Mouse (Mus musculus): ENCODE data around the gene Ackr3. TPM values are rescaled to one million over a fixed set of nuclear protein-coding genes. Genes with fewer than 3 reads are reported as not detected.
A peak's percentile ranks its signal among the peaks of the same experiment; 100 is the strongest.

The Ackr3 gene
- polyA plus RNA-seq, 1 experiment from 2014 or later = 9.0 TPM

- no peak for ATAC-seq
- Histone ChIP-seq H3K36me3 (no peaks in the 10 kb centered on the region), H3K4me2 (peak overlapping the region; percentile 41), H3K27ac (no peak overlapping the region), H3K27me3 (replicated peaks) (peaks cover 72% of the 10 kb centered on the region), H3K4me1 (0 out of 2 replicates have a peak, but pooled peaks cover 3% of the 10 kb centered on the region), H3K9ac (peak overlapping the region; percentile 19; the same call in 1 of the 2 replicates), H3K9me3 (replicated peaks) (no peaks in the 10 kb centered on the region), H3K4me3 (peak overlapping the region; percentile 45)
- 57% methylated on average over 3 of the region's 3 CpGs for WGBS (ENCODE audit: insufficient replicate concordance)
Measured at GRCm38 (mm10) chr1:90206684-90207083, 2.9 kb downstream of the Ackr3 start.

- Histone ChIP-seq H3K4me3 (peak overlapping the region; percentile 45; the same call in 1 of the 2 replicates), H3K4me1 (0 out of 2 replicates have a peak, but pooled peaks cover 3% of the 10 kb centered on the region), H3K27me3 (replicated peaks) (peaks cover 66% of the 10 kb centered on the region), H3K4me2 (peak overlapping the region; percentile 41), H3K9me3 (replicated peaks) (no peaks in the 10 kb centered on the region), H3K27ac (no peak overlapping the region), H3K9ac (no peak overlapping the region), H3K36me3 (no peaks in the 10 kb centered on the region)
- ATAC-seq = no peak
- WGBS (ENCODE audit: insufficient replicate concordance) = 47% methylated on average over 6 of the region's 6 CpGs
Measured at GRCm38 (mm10) chr1:90207279-90207678, 3.5 kb downstream of the Ackr3 start.

DNA sequence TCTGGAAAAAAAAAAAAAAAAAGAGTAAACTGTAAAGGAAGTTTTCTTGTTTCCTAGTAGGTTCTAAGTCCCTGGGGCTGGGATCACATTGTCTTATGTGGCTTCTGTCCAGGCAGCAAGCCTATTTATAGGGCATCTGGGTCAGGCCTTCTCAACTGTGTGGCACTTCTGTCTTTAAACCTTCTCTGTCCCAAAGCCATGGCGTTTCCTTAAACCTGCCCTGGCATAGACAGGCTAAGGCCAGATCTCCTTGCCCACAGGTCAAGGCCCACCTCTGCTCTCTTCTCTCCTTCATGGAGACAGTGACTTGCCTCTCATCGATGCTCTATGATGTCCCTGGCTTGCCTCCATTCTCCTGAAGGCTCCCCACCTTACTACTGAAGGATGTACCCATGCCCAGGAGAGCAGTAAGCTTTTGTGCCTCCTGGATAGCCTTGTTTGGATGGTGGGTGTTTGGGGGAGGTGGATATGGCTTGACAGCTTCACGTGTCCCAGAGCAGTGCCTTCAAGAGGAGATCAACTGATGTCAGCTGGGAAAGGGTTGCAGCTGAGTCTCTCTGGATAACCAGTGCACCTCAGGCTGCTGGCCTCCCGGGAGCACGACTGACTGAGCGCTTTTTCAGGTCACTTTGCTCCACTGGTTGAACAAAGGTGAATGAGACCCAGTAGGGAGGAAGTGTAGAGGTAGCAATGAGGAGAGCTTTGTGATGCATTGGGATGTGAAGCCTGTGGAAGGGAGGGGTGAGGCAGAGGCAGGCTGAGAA lies 4.1 kb downstream of the Ackr3 start:
- H3K4me2 ChIP-seq = peak overlapping the region; percentile 33

DNA sequence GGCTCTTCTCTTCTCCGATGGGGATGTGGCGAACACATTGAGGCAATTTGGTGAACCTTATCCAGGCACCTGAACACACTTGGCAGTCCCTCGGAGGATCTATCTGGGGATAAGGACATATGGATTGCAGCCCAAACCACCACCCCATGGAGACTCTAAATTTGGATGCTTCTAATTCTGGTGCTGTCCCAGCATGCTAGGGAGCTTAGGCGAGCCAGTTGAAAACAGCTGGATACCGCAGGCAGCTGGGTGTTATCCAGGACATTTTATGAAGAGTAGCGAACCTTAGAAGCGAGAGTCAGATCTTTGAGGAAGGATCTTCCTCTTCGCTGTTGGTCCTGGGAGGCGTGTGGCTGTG lies 4.7 kb downstream of the Ackr3 start:
- ATAC-seq = no peak
- H3K27me3 ChIP-seq (replicated peaks) = peaks cover 54% of the 10 kb centered on the region
- H3K9me3 ChIP-seq (replicated peaks) = no peaks in the 10 kb centered on the region
- no peaks in the 10 kb centered on the region for H3K36me3 ChIP-seq
- H3K4me1 ChIP-seq = no peaks in the 10 kb centered on the region
- peak overlapping the region; percentile 33; the same call in 1 of the 2 replicates for H3K4me2 ChIP-seq
- H3K27ac ChIP-seq = no peak overlapping the region
- no peak overlapping the region for H3K9ac ChIP-seq
- H3K4me3 ChIP-seq = no peak overlapping the region
- WGBS (ENCODE audit: insufficient replicate concordance) = 64% methylated on average over 9 of the region's 9 CpGs

More for the DNA sequence above, 4.1 kb downstream of the Ackr3 start:
- no peaks in the 10 kb centered on the region for H3K4me1 ChIP-seq
- H3K36me3 ChIP-seq = no peaks in the 10 kb centered on the region
- peak overlapping the region; percentile 8; the same call in 1 of the 2 replicates for H3K4me3 ChIP-seq
- WGBS (ENCODE audit: insufficient replicate concordance) = 58% methylated on average over 6 of the region's 6 CpGs
- ATAC-seq = no peak
- 0 out of 2 replicates have a peak overlapping the region, but pooled peaks have one; percentile 36 for H3K9ac ChIP-seq
- no peaks in the 10 kb centered on the region for H3K9me3 ChIP-seq (replicated peaks)
- peaks cover 60% of the 10 kb centered on the region for H3K27me3 ChIP-seq (replicated peaks)
- H3K27ac ChIP-seq = no peak overlapping the region

GRCm38 (mm10) chr1:90209069-90209468 lies 5.3 kb downstream of the Ackr3 start:
- H3K4me3 ChIP-seq = no peak overlapping the region
- H3K27me3 ChIP-seq (replicated peaks) = peaks cover 48% of the 10 kb centered on the region
- no peak overlapping the region for H3K4me2 ChIP-seq
- H3K4me1 ChIP-seq = no peaks in the 10 kb centered on the region
- no peak for ATAC-seq
- H3K9ac ChIP-seq = no peak overlapping the region
- no peak overlapping the region for H3K27ac ChIP-seq
- no peaks in the 10 kb centered on the region for H3K9me3 ChIP-seq (replicated peaks)
- 55% methylated on average over 5 of the region's 5 CpGs for WGBS (ENCODE audit: insufficient replicate concordance)
- 0 out of 2 replicates have a peak, but pooled peaks cover 2% of the 10 kb centered on the region for H3K36me3 ChIP-seq

DNA sequence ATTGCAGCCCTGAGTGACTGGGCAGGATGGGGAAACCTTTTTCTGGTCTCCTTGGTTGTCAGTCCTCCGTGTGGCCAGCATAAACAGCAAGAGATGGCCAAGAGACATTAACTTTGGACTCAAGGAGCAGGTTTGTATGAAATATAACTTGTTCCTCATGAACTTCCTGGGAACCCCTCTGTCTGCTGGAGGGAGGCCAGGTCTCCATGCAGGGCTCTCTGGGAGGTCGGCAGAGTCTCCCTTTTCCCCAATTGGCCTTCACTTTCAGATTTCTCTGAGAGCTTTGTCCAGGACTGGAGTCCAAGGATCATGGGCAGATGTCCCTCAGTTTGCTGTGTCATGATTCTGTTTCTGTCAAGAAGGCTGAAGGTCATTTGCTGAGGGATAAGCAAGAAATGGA lies 6.0 kb downstream of the Ackr3 start:
- Histone ChIP-seq H3K4me2 (no peak overlapping the region), H3K4me3 (no peak overlapping the region), H3K9me3 (replicated peaks) (no peaks in the 10 kb centered on the region), H3K4me1 (no peaks in the 10 kb centered on the region), H3K27me3 (replicated peaks) (peaks cover 42% of the 10 kb centered on the region), H3K36me3 (0 out of 2 replicates have a peak, but pooled peaks cover 5% of the 10 kb centered on the region), H3K9ac (no peak overlapping the region), H3K27ac (no peak overlapping the region)
- 43% methylated on average over 2 of the region's 2 CpGs for WGBS (ENCODE audit: insufficient replicate concordance)
- no peak for ATAC-seq

GRCm38 (mm10) chr1:90210346-90210745 lies 6.6 kb downstream of the Ackr3 start:
- no peak overlapping the region for H3K4me2 ChIP-seq
- no peak overlapping the region for H3K9ac ChIP-seq
- H3K27me3 ChIP-seq (replicated peaks) = peaks cover 36% of the 10 kb centered on the region
- H3K9me3 ChIP-seq (replicated peaks) = no peaks in the 10 kb centered on the region
- no peaks in the 10 kb centered on the region for H3K4me1 ChIP-seq
- 68% methylated on average over 6 of the region's 6 CpGs for WGBS (ENCODE audit: insufficient replicate concordance)
- no peak overlapping the region for H3K4me3 ChIP-seq
- ATAC-seq = no peak
- no peak overlapping the region for H3K27ac ChIP-seq
- 0 out of 2 replicates have a peak, but pooled peaks cover 5% of the 10 kb centered on the region for H3K36me3 ChIP-seq

DNA sequence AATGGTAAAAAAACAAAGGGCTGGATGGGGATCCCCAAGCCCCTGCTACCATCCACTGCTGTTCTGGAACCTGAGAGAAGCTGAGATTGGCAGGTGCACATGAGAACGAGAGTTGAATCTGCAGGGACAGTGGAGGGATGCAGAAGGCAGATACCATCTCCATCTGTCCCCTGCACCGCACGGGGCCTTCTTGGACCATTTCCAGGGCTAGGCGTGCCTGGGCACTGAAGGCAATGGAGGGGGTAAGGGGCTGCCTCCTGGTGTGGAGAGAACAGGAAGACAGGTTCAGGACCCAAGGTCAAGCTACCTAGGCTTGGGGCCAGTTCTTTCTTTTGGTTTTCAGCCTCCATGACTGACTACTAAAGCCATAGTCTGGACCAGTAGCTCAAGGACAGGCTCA lies 7.0 kb downstream of the Ackr3 start:
- Histone ChIP-seq H3K4me3 (no peak overlapping the region), H3K4me1 (no peaks in the 10 kb centered on the region; the same call in 1 of the 2 replicates), H3K36me3 (0 out of 2 replicates have a peak, but pooled peaks cover 5% of the 10 kb centered on the region), H3K4me2 (no peak overlapping the region), H3K9ac (no peak overlapping the region), H3K27me3 (replicated peaks) (peaks cover 31% of the 10 kb centered on the region), H3K27ac (no peak overlapping the region), H3K9me3 (replicated peaks) (no peaks in the 10 kb centered on the region)
- 75% methylated on average over 4 of the region's 4 CpGs for WGBS (ENCODE audit: insufficient replicate concordance)
- no peak for ATAC-seq

GRCm38 (mm10) chr1:90212376-90212775 lies 8.6 kb downstream of the Ackr3 start:
- Histone ChIP-seq H3K36me3 (0 out of 2 replicates have a peak, but pooled peaks cover 5% of the 10 kb centered on the region), H3K9me3 (replicated peaks) (no peaks in the 10 kb centered on the region), H3K9ac (no peak overlapping the region), H3K27me3 (replicated peaks) (peaks cover 15% of the 10 kb centered on the region; the same call in 1 of the 2 replicates), H3K4me2 (no peak overlapping the region), H3K27ac (no peak overlapping the region), H3K4me3 (no peak overlapping the region), H3K4me1 (peaks cover 7% of the 10 kb centered on the region)
- no peak for ATAC-seq
- WGBS (ENCODE audit: insufficient replicate concordance) = 82% methylated on average over 6 of the region's 6 CpGs

GRCm38 (mm10) chr1:90212901-90213300 lies 9.1 kb downstream of the Ackr3 start:
- Histone ChIP-seq H3K4me1 (peaks cover 7% of the 10 kb centered on the region), H3K4me2 (no peak overlapping the region), H3K4me3 (no peak overlapping the region), H3K27me3 (replicated peaks) (peaks cover 15% of the 10 kb centered on the region; the same call in 1 of the 2 replicates), H3K27ac (no peak overlapping the region), H3K9ac (no peak overlapping the region), H3K36me3 (0 out of 2 replicates have a peak, but pooled peaks cover 5% of the 10 kb centered on the region), H3K9me3 (replicated peaks) (no peaks in the 10 kb centered on the region)
- ATAC-seq = no peak
- WGBS (ENCODE audit: insufficient replicate concordance) = 73% methylated on average over 6 of the region's 6 CpGs

- Histone ChIP-seq H3K27ac (no peak overlapping the region), H3K36me3 (0 out of 2 replicates have a peak, but pooled peaks cover 5% of the 10 kb centered on the region), H3K9me3 (replicated peaks) (no peaks in the 10 kb centered on the region), H3K4me2 (no peak overlapping the region), H3K4me3 (no peak overlapping the region), H3K27me3 (replicated peaks) (peaks cover 9% of the 10 kb centered on the region; the same call in 1 of the 2 replicates), H3K4me1 (peaks cover 7% of the 10 kb centered on the region), H3K9ac (no peak overlapping the region)
- 83% methylated on average over 12 of the region's 12 CpGs for WGBS (ENCODE audit: insufficient replicate concordance)
- ATAC-seq = no peak
Measured at GRCm38 (mm10) chr1:90214021-90214420, 10.2 kb downstream of the Ackr3 start.

DNA sequence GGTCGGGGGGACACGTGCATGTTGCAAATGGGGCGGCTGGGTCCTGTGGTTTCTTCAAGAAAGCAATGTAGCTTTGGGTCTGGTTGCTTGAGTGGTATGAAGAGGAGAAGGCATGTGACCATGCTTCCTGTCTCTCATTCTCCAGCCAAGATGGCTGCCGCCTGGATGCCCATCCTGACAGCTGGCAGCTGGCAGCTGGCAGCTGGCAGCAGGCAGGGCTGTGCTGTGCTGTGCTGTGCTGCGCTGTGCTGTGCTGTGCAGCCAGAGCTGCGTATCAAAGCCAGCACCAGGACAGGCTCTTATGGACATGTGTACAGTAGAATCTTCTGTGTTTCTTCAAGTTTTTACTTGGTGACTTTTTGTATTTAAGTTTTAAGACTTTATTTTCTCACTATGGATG lies 11.1 kb downstream of the Ackr3 start:
- Histone ChIP-seq H3K27me3 (replicated peaks) (peaks cover 7% of the 10 kb centered on the region; the same call in 1 of the 2 replicates), H3K4me1 (peaks cover 7% of the 10 kb centered on the region), H3K9me3 (replicated peaks) (no peaks in the 10 kb centered on the region), H3K4me2 (no peak overlapping the region), H3K4me3 (no peak overlapping the region), H3K27ac (no peak overlapping the region), H3K36me3 (0 out of 2 replicates have a peak, but pooled peaks cover 5% of the 10 kb centered on the region), H3K9ac (no peak overlapping the region)
- 67% methylated on average over 6 of the region's 6 CpGs for WGBS (ENCODE audit: insufficient replicate concordance)
- ATAC-seq = no peak
